Mouse (Mus musculus): ENCODE data around the gene Rheb. TPM values are rescaled to one million over a fixed set of nuclear protein-coding genes. Genes with fewer than 3 reads are reported as not detected.
"Not testable (repeated sequence)": the region's sequence is repeated elsewhere in the genome, so short reads cannot be mapped to it uniquely, and the experiment has no call there.

Rheb gene
- total RNA-seq, 1 experiment from 2014 or later, result 76.1 TPM

DNA sequence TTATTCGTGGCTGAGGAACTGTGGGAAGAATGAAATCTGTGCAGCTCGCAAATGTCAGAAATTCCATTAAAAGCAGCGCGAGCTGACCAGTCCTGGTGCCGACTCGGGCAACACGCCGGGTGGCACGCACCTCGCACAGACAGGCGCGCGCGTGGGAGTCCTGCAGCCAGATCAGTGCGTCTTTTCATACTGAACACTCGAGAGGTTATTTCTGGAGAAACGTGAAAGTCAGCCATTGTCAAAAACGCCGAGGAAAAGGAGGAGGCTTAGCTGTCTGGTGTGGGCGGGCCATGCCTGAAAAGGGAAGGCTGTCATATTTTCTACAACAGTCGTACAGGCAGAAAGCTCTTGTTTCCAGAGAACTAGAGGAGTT, 665 bp upstream of the Rheb start:
- DNase-seq, result peak; percentile 61

DNA sequence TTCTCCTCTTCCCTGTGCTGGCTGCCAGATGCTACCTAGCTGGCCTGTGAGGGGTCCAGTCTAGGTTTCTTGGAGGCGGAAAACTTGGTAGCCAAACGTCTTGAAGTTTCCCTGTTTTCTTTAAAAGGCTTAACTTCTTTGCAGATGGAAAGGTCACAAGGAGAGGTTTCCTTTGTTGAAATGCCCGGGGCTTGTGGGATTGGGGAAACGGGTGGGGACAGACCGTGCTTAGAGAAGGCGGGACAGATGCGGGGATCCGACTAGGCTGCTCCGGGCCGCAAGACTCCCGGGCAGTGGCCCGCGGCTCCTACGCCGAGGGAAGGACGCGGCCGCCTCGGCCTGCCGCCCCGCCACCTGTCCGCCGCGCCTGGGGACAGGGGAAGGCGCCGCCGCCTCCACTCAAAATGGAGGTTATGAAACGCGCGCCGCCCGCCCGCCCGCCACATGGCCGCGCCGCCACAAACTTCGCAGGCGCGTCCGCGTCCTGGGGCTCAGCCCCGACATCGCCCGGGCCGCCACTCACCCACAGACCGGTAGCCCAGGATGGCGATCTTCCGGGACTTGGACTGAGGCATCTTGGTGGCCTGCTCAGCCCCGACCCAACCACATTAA, 656 bp downstream of the Rheb start:
- DNase-seq, result peak; percentile 76

DNA sequence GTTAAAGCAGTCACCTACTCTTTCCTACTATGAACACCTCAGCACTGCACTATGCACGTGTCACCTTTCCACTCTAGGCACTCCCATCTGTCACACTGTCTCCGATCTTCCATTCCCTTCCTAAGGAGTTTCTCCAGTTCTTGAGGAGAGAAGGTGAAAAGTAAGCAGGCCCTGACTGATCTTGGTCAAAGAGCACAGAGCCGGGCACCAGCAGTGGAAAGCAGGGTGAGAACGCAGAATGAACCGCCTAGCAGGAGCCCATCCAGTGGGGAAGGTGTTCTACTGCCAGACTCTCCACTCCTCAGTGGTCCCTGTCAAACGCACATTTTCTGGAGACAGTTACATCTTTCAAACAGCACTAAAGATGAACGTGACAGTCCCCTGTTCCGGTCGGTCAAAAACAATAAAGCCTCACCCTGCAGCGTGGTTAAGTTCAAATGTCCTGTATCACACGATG, 1.4 kb downstream of the Rheb start:
- peak; percentile 43 for DNase-seq

DNA sequence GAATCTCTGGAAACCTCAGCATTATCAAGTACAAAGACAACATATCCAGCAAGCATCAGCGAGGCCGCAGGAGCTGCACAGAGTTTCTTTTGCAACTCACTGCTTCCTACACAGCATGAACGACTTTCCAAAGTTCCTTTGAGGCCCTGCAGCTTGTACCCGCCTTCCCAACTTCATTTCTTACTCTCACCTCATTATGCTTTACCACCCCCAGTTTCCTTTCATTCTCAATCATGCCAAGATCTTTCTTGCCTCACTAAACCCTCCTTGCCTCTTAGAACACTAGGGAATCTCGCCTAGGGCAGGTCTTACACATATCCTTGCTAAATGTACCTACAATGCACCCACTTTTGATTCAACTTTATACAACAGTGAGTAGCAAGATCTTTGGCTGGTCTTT, 7.9 kb downstream of the Rheb start:
- no peak for DNase-seq

DNA sequence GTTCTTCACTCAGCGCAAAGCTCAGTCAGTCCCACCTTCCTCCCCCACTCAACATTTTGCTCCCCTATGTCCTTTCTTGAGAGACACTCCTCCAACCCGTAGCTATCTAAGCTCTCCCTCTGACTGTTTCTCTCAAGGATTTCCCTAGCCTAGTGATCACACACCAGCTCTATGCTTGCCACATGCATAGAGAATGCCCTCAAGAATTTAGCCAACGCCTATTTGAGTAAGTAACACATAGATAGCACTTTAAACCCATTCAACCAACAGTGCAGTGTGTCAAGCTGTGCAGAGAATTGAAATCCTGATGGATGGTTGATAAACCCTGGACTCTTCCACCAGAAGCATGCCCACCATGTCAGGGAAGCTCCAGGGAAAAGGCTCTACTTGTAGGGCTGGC, 10.5 kb downstream of the Rheb start:
- no peak for DNase-seq

DNA sequence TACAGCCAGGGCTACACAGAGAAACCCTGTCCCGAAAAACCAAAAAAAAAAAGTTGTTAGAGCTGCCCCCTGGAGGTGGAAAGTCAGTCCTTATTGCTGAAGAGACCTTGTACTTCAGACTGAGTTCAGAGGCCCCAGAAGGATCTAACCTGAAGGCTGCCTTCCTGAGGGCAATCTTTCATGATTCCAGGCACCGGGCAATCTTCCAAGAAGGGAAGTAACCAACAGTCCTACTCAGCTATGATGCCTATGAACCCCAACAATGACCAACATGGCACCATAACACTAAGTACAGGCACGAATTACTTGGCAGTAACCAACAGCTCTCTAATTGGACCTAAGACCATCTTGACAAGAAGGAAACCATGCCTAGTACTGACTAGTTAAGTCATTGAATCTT, 14.0 kb downstream of the Rheb start:
- DNase-seq, result no peak

DNA sequence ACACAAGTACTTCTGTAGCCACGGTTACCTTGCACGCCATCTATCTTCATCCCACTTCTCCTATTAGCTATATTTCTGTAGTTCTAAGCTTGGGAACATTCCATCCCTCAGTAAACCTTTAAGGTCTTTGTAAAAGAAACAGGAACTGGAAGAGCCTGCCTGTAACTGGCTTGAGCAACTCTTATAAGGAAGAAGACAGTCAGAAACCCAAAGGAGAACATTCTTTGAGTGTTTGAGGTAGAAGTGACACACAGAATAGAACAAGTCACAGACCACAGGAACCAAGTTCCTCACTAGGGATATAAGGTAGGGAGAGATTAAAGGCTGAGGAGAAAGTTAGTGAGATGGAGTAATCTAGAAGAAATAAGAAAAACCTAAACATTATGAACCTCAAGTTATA, 15.3 kb downstream of the Rheb start:
- DNase-seq, result no peak

DNA sequence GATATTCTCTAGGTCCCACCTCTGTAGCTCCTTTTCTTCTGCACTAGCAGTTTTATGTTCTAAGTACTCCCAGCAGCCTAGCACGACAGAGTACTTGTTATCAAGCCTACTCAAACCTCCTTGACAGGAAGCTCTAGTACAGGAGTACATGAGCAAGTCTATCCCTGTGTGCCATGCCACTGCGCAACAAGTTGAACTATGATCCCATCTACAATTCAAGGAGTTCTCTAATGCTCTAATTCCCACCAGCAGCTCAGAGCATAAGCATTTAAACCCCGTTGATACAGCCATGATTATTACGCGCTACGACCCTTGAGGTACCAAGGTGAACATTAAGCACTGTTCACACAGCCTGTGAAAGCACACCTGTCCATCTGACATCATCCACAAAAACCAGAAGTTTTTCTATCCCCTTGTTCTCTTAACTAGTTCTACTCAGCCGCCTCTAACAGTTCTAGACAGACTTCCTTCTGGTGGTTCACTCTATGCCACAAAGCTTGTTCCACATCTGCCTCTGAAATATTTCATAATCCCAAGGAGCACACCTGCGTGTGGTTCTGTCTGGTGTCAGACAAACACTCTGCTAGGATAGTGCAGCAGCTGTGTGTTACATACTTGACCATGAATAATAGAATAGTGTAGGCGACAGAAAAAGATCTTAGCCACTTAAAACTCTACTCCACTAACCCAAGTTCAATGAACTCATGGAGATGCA, 16.2 kb downstream of the Rheb start:
- DNase-seq, result no peak

DNA sequence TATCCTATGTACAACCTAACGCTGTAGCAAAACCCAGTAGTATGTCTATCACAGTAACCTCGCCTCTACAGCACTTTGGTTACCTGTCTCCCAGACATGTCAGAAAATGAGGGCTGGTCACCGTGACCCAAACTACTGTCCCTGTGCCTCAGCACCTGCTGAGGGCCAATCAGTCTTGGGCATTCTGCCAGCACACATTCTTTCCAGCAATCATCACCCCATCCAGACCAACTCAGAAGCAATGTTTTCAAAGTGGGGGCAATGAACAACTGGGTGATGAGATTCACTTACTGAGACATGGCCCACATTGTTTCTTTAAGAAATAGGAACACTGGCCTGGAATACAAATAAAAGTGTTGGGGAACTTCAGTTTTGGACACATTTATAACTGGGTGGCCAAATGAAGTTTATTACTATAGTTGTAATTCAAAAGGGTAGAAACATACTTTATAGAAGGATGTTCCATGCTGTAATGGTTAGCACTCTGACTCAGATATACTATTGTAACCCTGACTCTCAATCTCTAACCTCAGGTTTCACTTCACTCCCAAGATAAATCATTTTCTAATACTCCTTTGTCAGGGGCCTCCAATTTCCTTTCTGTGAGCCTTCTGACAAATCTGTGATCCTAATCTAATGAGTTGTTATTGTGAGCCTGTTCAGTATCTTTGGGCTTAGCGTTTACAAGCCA, 16.9 kb downstream of the Rheb start:
- DNase-seq, result no peak

DNA sequence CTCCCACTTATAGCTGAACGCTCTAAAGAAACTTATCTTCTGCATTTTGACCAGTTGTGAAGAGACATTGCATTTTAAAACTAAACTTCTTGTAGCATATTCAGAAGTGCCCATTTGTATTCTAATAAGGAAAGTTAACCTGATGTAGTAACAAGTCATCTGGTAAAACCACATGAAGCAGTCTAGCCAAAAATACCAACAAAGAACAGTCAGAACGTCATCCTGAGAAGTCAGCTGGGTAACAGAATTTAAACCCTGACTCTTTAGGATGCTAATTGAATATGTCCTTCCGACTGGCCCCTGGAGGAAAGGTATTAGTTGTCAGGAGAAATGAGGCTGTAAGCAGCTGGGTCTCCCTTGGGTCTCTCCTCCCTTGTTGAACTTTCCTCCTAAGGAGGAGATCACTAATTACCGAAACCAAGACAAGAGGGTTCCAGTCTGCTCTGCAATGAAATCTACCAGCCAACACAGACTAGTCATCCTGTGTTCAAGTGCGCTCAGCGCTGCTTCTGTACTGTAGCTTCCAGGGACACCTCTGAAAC, 18.5 kb downstream of the Rheb start:
- no peak for DNase-seq

DNA sequence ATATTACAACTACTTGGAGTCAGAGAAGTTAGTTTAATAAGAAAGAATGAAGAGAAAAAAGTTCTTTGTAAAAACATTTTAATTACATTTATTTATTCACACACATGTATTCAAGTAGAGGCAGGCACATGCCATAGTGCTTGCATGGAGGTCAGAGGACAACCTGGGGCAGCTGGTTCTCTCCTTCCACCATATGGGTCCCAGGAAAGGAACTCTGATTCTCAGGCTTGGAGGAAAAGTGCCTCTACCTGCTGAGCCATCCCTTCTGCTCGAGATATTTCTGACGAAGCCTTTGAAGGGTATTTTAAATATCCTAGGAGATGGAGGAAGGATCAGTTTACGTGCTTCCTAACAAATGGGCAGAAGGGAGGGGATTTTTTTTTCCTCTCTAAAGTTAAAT, 19.6 kb downstream of the Rheb start:
- no peak for DNase-seq

DNA sequence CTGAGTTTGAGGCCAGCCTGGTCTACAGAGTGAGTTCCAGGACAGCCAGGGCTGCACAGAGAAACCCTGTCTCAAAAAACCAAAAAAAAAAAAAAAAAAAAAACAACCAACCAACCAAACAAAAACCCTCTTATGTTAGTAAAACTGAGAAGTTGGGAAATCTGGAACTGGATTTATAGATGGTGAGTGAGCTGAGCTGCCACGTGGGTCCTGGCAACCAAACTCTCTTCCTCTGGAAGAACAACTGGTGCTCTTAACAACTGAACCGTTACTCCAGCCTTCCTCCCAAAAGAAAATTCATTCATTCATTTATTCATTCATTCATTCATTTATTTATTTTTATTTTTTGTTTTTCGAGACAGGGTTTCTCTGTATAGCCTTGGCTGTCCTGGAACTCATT, 20.2 kb downstream of the Rheb start:
- DNase-seq, result not testable (repeated sequence)

DNA sequence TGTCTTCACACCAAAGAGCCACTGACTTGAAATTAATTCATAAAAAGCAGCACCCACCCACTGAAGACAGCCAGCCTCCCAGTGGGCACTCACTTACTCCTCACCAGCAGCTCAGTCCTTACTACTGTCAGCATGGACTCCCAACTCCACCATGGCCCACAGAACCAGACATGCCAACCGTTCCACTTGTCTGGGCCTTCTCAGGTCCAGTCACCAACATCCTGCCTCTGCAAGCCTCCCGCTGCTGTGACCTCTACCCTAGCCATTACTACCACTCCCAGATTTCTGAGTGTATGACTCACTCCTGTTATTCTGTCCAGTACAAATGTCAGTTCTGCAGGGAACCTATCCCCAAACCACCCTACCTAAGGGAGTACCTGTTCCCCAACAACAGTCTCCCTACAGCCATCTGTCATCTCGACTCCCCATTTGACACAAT, 21.0 kb downstream of the Rheb start:
- DNase-seq, result peak; percentile 41

DNA sequence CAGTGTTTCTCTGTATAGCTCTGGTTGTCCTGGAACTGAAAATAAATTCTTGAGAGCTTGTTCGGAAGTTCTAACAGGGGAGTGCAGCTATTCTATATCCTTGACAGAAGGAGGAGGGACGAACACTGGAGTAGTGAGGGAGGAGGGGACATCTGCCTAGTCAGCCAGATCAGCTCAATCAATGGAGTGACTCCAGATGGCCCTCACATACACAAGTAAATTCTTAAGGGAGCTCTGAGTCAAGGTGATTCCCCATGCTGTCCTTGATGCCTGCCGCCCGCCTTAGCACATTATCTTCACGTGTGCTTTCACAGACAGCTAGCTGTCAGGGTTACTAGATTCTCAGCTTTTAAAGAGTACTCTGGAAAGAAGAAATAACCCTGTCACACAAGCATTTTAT, 21.8 kb downstream of the Rheb start:
- peak; percentile 19 for DNase-seq

DNA sequence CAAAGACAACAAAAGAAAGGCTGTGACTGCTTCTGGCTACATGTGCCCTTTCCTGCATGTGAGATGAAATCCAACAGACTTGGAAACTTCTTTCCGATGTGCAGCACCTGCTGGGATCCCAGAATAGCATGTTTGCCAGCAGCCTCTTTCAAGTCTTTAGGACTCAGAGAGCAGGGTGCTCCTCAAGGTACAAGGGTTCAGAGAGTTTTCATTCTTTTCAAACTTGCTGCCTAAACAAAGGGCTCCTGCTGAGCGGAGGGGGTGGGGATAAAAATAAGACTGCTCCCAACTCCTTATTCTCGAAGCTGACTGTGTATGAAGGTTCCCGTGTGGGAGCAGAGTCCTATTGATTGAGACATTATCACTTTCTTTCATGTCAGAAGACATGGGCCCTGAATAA, 25.2 kb downstream of the Rheb start:
- no peak for DNase-seq

DNA sequence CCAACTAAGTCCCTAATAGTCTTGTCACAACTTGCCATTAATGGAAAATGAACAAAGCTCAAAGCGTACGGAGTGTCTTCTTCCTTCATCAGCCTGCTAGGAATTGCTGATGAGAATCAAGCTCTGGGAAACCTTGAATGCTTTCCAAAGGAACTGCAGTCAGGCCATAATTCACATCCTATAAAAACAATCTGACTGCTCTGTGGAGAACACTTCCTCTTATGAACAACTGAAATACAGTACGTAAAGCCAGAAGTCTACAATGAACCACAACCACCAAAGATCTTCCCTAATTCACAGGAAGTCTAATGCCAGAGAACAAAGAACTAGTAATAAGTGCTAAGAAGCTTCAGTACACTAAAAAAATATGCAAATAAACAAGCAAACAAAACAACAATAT, 28.5 kb downstream of the Rheb start:
- peak; percentile 31 for DNase-seq

DNA sequence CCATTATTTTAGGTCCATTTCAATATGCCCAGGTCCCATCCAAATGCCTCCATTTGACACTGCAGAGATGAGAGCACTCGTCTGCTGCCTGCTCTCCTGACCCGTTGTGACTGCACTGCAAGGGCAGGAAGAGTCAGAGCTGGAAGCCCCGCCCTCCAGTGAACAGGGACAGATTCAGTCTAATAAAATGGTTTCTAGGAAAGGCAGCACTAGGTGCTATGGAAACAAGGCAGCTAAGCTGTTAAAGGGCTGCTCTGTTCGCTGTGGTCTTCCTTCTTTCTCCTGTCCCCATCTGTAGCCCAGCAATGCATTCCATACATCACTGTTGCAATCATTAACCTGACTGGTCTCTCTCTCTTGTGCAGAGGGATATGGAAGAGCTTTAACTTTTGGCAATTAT, 29.4 kb downstream of the Rheb start:
- peak; percentile 69 for DNase-seq

DNA sequence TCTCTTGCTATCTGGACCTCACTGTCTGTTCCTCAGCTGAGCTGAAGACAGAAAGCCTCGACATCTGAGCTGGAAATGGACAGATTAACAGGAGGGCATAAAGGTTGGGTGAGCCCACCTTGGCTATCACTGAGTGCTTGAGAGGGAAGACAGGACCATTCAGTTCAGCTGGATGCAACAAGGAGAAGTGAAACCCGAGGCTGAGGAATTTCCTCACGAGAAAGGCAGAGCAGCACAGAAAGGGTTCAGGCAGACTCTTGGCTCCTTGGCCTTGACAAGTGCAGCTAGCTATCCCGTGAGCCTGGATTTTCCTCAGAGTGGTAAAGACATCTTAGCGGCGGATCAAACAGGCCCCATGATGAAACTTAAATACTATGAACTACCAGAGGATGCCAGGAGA, 37.2 kb downstream of the Rheb start:
- DNase-seq, result no peak

DNA sequence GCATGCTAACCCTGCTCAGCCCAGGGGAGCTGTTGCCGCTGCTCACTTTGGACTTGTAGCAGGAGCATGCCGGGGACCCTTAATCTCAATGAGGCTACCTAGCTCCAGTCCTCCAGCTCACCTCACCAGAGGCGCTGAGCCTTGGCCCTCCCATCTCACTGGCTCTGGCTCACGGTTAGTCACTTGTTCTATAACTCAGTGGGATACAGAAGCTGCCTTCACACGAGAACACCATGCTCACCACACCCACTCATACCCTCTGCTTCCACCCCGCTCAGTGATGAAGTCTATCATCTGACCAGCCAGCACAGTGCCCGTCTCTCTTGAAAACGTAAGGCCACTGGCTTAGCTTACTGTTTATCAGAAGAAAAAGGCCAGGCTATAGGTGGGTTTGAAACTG, 37.8 kb downstream of the Rheb start:
- DNase-seq, result no peak

DNA sequence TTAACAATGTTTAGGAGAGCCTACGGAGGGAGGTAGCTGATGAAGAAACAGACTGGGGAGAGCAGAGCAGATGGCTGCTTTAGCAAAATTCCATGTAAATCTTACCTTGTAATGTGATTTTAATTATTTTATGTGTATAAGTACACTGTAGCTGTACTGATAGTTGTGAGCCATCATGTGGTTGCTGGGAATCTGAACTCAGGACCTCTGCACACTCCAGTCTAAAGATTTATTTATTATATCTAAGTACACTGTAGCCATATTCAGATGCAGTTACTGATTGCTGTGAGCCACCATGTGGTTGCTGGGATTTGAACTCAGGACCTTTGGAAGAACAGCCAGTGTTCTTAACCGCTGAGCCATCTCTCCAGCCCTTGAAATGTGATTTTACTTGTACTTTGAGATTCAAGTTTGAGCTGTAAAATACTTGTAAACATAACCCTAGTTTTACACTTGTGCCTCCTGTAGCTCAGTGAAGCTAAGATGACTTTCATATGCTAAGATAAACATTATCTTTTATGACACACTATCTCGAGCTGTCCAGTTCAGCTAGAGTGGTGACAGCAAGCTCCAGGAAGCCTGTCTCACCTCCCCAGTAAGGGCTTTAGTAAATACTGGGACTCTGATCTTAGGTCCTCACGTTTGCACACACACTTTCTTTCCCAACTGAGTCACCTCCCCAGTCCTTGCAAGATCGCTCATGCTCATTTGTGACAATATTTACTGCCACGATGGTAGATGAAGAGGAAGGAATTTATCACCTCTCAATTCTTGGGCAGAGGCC, 40.4 kb downstream of the Rheb start:
- DNase-seq, result no peak

DNA sequence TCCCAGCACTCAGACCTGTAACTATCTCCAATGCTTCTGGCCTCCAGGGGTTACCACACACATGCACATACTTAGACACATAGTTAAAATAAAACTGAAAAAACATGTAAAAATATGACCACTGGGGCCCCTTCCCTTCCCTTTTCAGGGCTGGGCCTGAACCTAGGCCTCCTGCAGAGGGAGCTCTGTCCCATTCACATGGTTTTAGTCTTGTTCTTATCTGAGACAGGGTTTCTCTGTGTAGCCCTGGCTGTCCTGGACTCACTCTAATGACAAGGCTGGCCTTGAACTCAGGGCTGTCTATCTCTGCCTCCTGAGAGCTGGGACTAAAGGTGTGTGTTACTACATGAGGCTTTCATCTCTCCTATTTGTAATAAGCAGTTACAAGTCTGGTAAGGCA, 42.0 kb downstream of the Rheb start:
- peak; percentile 47 for DNase-seq

DNA sequence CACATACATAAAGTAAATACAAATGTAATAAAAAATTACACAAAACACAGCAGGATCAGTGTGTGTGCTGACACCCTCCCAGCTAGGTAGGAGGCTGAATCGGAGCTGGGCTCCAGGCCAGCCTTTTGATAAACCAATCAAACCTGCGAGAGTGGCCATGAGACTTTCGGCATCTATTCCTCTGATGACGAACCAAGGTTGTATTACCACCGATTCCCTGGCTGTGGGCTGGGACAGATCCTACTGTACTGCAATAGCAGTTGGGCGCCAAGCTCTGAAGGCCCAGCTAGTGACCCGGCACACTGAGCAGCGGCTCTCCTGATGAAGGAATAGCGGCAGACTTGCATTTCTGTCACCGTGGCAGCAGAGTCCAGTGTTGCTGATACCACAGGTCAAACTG, 43.8 kb downstream of the Rheb start:
- DNase-seq, result peak; percentile 72

DNA sequence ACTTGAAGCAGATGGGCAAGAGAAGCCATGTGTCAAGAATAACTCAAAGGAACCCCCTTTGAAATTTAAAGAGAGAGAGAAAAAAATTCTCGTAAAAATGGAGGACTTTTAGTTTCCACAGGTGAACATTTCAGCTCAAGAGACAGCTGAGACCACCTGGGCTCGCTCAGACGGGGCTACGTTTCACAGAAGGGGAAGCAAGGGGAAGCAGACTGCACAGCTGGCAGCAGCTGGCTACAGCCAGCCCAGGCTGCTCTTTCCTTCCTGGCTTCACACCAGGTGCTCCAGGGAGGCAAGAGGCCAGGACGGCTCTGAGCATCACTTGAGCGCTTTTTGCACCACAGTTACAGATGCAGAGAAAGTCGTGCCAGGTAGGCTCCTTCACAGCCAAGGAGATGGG, 44.6 kb downstream of the Rheb start:
- DNase-seq, result no peak

Data from adrenal gland, postnatal 14 days (tissue).